Mouse (Mus musculus) megakaryocyte, embryonic 14.5 days (primary cell): Measurements from ENCODE around the gene Fam163b. TPM values are rescaled to one million over a fixed set of nuclear protein-coding genes. Genes with fewer than 3 reads are reported as not detected.

Experiments used
- H3K27me3 ChIP-seq: replicated peaks from 2 replicates; pipeline ENCODE3; 2012; ENCODE audit warnings: inconsistent platforms
- H3K36me3 ChIP-seq: replicated peaks from 2 replicates; pipeline ENCODE3; 2012; ENCODE audit warnings: low read length, inconsistent platforms, mixed read lengths
- H3K4me1 ChIP-seq: 2 replicates; pipeline ENCODE4 v1.6.1; 2012; ENCODE audit warnings: inconsistent platforms
- H3K4me3 ChIP-seq: replicated peaks from 2 replicates; pipeline ENCODE3; 2012; ENCODE audit warnings: moderate library complexity, mild to moderate bottlenecking, inconsistent platforms
- H3K9me3 ChIP-seq: 2 replicates; pipeline ENCODE4 v1.6.1; 2012; ENCODE audit warnings: inconsistent platforms
- FLI1 ChIP-seq: IDR thresholded peaks from 2 replicates; pipeline ENCODE4 v1.6.1; 2012; ENCODE audit warnings: low read length, inconsistent platforms, mixed read lengths
- GATA1 ChIP-seq: IDR thresholded peaks from 3 replicates; pipeline ENCODE4 v1.6.1; 2012; ENCODE audit warnings: mixed read lengths, low read length, inconsistent platforms, borderline replicate concordance
- polyA plus RNA-seq: library from polyadenylated mRNA; stranded (reverse); fragments of >175 nt; gene quantifications from 2 replicates; pipeline ENCODE4 v1.2.3, GENCODE M21; 2012; ENCODE audit warnings: low replicate concordance; ENCODE audit not compliant: insufficient read depth

Fam163b gene
- polyA plus RNA-seq, 1 experiment: not detected

DNA sequence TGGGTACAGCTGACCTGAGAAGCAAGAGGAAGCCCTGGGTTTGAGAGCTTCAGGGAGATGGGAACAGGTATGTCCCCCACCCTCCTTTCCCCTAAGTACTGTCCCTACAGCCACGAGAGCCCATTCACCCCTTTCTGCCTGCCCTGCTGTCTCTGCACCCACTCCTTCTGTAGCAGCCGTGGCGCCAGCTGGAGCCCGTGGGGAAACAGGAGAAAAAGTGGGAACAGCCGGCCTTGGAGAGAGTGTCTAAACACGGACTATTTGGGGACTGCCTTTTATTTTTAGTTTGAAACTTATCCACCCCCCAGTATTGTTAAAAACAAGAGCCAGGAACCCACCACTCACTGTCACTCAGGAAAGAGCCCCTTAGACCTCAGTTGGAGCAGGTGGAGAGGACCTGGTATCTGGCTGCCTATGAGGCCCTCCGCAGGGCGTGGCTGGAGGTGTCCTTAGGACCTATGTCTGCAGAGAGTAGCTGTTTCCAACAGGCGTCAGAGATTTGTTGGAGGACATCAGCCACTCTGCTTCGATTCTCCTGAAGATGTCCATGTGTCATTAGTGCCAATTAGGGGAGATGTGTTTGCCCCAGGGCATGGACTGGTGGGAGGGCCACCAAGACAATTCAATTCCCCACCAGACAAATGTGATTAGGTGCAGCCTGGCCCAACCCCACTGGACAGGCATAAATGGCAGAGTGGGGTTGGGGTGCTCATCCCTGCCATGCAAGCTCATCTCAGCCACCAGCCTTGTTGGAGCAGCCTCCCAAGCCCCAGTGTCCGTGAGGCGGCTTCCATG lies 22.7 kb upstream of the Fam163b start, which contains the start of gene Dbh:
Gene Dbh, plus strand, starts transcription at position 438 of the 795 bp plus-strand sequence.
- TF ChIP-seq GATA1 (no peak), FLI1 (no peak)

GRCm38 (mm10) chr2:27163851-27164250 lies 21.6 kb upstream of the Fam163b start:
- peaks cover 93% of the 10 kb centered on the region for H3K27me3 ChIP-seq
- H3K4me1 ChIP-seq: peaks cover 17% of the 10 kb centered on the region
- no peaks in the 10 kb centered on the region for H3K9me3 ChIP-seq
- TF ChIP-seq FLI1: no peak
- no peak for TF ChIP-seq GATA1
- no peak overlapping the region for H3K4me3 ChIP-seq
- no peaks in the 10 kb centered on the region for H3K36me3 ChIP-seq

More for the DNA sequence above, 22.7 kb upstream of the Fam163b start, which contains the start of gene Dbh:
- no peaks in the 10 kb centered on the region for H3K36me3 ChIP-seq
- no peak within 1 kb of the TSS for H3K4me3 ChIP-seq
- peaks cover 14% of the 10 kb centered on the region for H3K4me1 ChIP-seq
- no peaks in the 10 kb centered on the region for H3K9me3 ChIP-seq
- H3K27me3 ChIP-seq: peaks cover 92% of the 10 kb centered on the region

DNA sequence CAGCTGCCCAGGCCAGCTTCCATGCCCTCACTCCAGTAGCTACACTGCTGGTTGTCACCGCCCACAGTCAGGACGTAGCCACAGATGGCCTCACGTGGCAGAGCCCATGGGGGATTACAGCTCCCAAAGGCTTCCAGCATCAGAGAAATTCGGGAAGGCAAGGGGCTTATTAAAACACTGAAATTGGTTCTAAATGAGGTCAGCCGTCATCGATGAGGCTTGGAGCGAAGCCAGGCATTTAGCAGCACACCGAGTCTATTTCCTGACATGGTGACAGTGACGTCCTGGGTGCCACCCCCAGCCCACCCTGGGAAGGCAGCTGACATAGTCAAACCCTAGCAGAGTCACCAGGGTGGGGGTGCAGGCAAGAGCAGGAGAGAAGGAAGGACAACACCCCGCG lies 20.4 kb upstream of the Fam163b start:
- H3K4me3 ChIP-seq: no peak overlapping the region
- H3K9me3 ChIP-seq: peaks cover 10% of the 10 kb centered on the region
- peaks cover 89% of the 10 kb centered on the region for H3K27me3 ChIP-seq
- no peaks in the 10 kb centered on the region for H3K36me3 ChIP-seq
- H3K4me1 ChIP-seq: peaks cover 17% of the 10 kb centered on the region
- TF ChIP-seq FLI1 (no peak), GATA1 (no peak)

DNA sequence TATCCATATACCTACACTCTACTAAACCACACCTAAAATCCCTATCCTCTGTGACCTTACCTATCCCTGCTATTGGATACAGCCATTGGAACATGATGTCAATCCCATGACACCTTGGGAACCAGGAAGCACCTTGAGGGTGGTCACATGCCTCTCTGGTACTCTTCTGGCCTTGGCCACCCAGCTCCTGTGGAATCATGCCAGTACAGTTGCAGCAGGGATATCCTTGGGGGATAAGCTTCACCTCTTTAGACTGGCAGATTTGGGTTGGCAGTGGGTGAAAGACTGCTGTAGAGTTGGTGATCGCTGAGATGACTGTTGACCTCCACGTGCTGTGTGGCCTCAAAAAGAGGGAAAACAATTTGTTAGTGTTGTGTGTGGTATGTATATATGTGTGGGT lies 19.2 kb upstream of the Fam163b start:
- Histone ChIP-seq H3K4me3 (no peak overlapping the region), H3K27me3 (peaks cover 82% of the 10 kb centered on the region), H3K4me1 (peaks cover 6% of the 10 kb centered on the region; the same call in 1 of the 2 replicates), H3K9me3 (peaks cover 21% of the 10 kb centered on the region), H3K36me3 (no peaks in the 10 kb centered on the region)
- no peak for TF ChIP-seq FLI1
- TF ChIP-seq GATA1: no peak

GRCm38 (mm10) chr2:27156596-27156995 lies 14.3 kb upstream of the Fam163b start:
- Histone ChIP-seq H3K9me3 (peaks cover 21% of the 10 kb centered on the region), H3K27me3 (peaks cover 76% of the 10 kb centered on the region), H3K4me1 (peaks cover 11% of the 10 kb centered on the region), H3K36me3 (no peaks in the 10 kb centered on the region), H3K4me3 (no peak overlapping the region)
- TF ChIP-seq FLI1 (no peak), GATA1 (no peak)

DNA sequence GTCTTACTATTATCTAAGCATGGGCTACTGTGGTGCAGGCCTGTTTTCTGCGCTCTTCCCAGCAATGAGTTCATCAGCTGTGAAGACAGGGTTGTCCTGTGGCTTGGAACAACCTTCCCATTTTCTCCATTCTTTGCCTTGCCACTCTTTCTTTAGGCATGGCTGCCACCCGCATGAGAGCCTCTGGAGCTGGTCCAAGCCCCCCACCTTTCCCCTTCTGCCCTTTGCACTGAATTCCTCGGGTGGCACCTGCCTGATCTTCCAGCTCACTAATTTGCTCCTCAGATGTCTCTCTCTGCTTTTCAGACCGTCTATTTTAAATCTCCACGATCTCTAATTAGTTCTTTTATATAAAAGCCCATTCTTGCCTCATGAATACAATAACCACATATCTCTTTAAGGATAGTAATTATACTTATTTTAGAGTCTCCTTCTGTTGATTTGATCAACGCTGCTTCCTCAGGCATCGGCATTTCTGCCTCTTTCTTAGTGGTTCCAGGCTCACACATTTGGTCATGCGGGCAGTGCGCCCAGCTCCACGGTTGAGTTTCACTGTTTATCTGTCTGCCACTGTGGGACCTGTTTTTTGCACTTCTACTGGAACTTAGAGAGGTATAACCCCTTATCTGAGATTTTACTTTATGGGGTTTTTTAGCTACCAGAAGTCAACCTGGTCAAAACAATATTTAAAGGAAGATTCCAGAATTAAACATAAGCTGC lies 12.3 kb upstream of the Fam163b start:
- Histone ChIP-seq H3K9me3 (peaks cover 21% of the 10 kb centered on the region), H3K36me3 (no peaks in the 10 kb centered on the region), H3K4me3 (no peak overlapping the region), H3K4me1 (peaks cover 11% of the 10 kb centered on the region), H3K27me3 (peaks cover 68% of the 10 kb centered on the region)
- TF ChIP-seq GATA1: no peak

GRCm38 (mm10) chr2:27149457-27149856 lies 7.2 kb upstream of the Fam163b start:
- Histone ChIP-seq H3K4me3 (no peak overlapping the region), H3K27me3 (peaks cover 77% of the 10 kb centered on the region), H3K9me3 (no peaks in the 10 kb centered on the region), H3K4me1 (peaks cover 8% of the 10 kb centered on the region), H3K36me3 (no peaks in the 10 kb centered on the region)
- TF ChIP-seq FLI1: no peak

GRCm38 (mm10) chr2:27146840-27147239 lies 4.5 kb upstream of the Fam163b start:
- Histone ChIP-seq H3K9me3 (no peaks in the 10 kb centered on the region), H3K4me1 (peaks cover 7% of the 10 kb centered on the region), H3K4me3 (no peak overlapping the region), H3K27me3 (peaks cover 83% of the 10 kb centered on the region), H3K36me3 (no peaks in the 10 kb centered on the region)
- TF ChIP-seq GATA1 (no peak), FLI1 (no peak)

- Histone ChIP-seq H3K4me3 (no peak overlapping the region), H3K36me3 (no peaks in the 10 kb centered on the region), H3K9me3 (no peaks in the 10 kb centered on the region), H3K4me1 (peaks cover 6% of the 10 kb centered on the region), H3K27me3 (peaks cover 91% of the 10 kb centered on the region)
- TF ChIP-seq GATA1 (no peak), FLI1 (no peak)
These were observed 2.7 kb upstream of the Fam163b start for GRCm38 (mm10) chr2:27144957-27145356.

DNA sequence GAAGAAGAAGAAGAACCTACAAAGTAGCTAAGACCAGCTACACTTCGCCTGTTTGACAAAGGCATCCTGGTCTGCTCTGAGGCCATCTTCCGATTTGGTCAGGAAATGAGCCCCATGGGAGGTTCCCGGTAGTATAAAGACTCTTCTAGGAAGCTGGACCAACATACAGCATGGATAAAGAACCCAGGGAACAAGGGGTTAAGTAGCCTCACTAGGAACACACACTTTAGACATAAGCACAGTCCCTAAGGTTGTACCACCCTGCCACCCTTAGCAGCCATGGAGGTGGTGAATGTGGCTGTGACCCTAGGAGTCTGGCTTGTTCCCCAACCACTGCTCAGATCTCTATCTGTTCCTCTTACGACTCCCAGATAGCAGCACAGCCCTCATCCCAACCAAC lies 3.9 kb downstream of the Fam163b start:
- no peak overlapping the region for H3K4me3 ChIP-seq
- peaks cover 6% of the 10 kb centered on the region for H3K4me1 ChIP-seq
- no peaks in the 10 kb centered on the region for H3K9me3 ChIP-seq
- peaks cover 91% of the 10 kb centered on the region for H3K27me3 ChIP-seq
- no peak for TF ChIP-seq GATA1
- TF ChIP-seq FLI1: no peak
- H3K36me3 ChIP-seq: no peaks in the 10 kb centered on the region
